Mouse (Mus musculus): ENCODE results near the gene Dgkq. TPM values are rescaled to one million over a fixed set of nuclear protein-coding genes. Genes with fewer than 3 reads are reported as not detected.

Gene Dgkq
- polyA plus RNA-seq, 1 experiment from 2014 or later = 23.5 TPM

- no peak overlapping the region for H3K9ac ChIP-seq
- H3K27me3 ChIP-seq (replicated peaks) = no peaks in the 10 kb centered on the region
- no peak overlapping the region for H3K4me2 ChIP-seq (replicated peaks)
- H3K27ac ChIP-seq = no peak overlapping the region
- WGBS = 79% methylated on average over 10 of the region's 10 CpGs
- peaks cover 20% of the 10 kb centered on the region for H3K36me3 ChIP-seq
- H3K4me3 ChIP-seq = no peak overlapping the region
- ATAC-seq (ENCODE audit: low FRiP score, low read depth) = no peak
- H3K9me3 ChIP-seq = no peaks in the 10 kb centered on the region
- H3K4me1 ChIP-seq = peaks cover 32% of the 10 kb centered on the region
Measured at GRCm38 (mm10) chr5:108701341-108702021, 32.0 kb upstream of the Dgkq start.

- WGBS = 57% methylated on average over 3 of the region's 3 CpGs
- no peak overlapping the region for H3K9ac ChIP-seq
- no peaks in the 10 kb centered on the region for H3K27me3 ChIP-seq (replicated peaks)
- peaks cover 9% of the 10 kb centered on the region for H3K36me3 ChIP-seq
- H3K9me3 ChIP-seq = no peaks in the 10 kb centered on the region
- H3K4me2 ChIP-seq (replicated peaks) = no peak overlapping the region
- H3K4me3 ChIP-seq = no peak overlapping the region
- no peak overlapping the region for H3K27ac ChIP-seq
- H3K4me1 ChIP-seq = peaks cover 43% of the 10 kb centered on the region
- ATAC-seq (ENCODE audit: low FRiP score, low read depth) = no peak
Measured at GRCm38 (mm10) chr5:108700346-108700745, 30.9 kb upstream of the Dgkq start.

GRCm38 (mm10) chr5:108697341-108697753 is 27.9 kb upstream of the Dgkq start:
- H3K36me3 ChIP-seq = no peaks in the 10 kb centered on the region
- WGBS = 3% methylated on average over 4 of the region's 4 CpGs
- H3K9ac ChIP-seq = no peak overlapping the region
- ATAC-seq (ENCODE audit: low FRiP score, low read depth) = peak; percentile 28
- peak overlapping the region; percentile 32; the same call in 1 of the 2 replicates for H3K27ac ChIP-seq
- no peaks in the 10 kb centered on the region for H3K9me3 ChIP-seq
- peaks cover 59% of the 10 kb centered on the region for H3K4me1 ChIP-seq
- no peak overlapping the region for H3K4me3 ChIP-seq
- H3K27me3 ChIP-seq (replicated peaks) = peaks cover 10% of the 10 kb centered on the region
- H3K4me2 ChIP-seq (replicated peaks) = peak overlapping the region; percentile 36

GRCm38 (mm10) chr5:108696542-108696941 is 27.1 kb upstream of the Dgkq start:
- Histone ChIP-seq H3K9ac (no peak overlapping the region), H3K4me3 (no peak overlapping the region), H3K9me3 (no peaks in the 10 kb centered on the region), H3K27me3 (replicated peaks) (peaks cover 10% of the 10 kb centered on the region), H3K4me1 (peaks cover 59% of the 10 kb centered on the region), H3K27ac (no peak overlapping the region), H3K36me3 (no peaks in the 10 kb centered on the region), H3K4me2 (replicated peaks) (peak overlapping the region; percentile 36)
- no peak for ATAC-seq (ENCODE audit: low FRiP score, low read depth)
- WGBS = 78% methylated on average over 3 of the region's 3 CpGs

GRCm38 (mm10) chr5:108695861-108696260 is 26.4 kb upstream of the Dgkq start:
- no peaks in the 10 kb centered on the region for H3K36me3 ChIP-seq
- no peak overlapping the region for H3K27ac ChIP-seq
- peaks cover 10% of the 10 kb centered on the region for H3K27me3 ChIP-seq (replicated peaks)
- no peak overlapping the region for H3K4me3 ChIP-seq
- H3K9ac ChIP-seq = no peak overlapping the region
- 94% methylated on average over 12 of the region's 12 CpGs for WGBS
- peak overlapping the region; percentile 96; the same call in 1 of the 2 replicates for H3K4me2 ChIP-seq (replicated peaks)
- no peak for ATAC-seq (ENCODE audit: low FRiP score, low read depth)
- H3K9me3 ChIP-seq = no peaks in the 10 kb centered on the region
- H3K4me1 ChIP-seq = peaks cover 59% of the 10 kb centered on the region

- WGBS = 1% methylated on average over 94 of the region's 99 CpGs
- Histone ChIP-seq H3K27ac (no peak overlapping the region; the same call in 1 of the 2 replicates), H3K9me3 (no peaks in the 10 kb centered on the region), H3K4me2 (replicated peaks) (peak overlapping the region; percentile 96), H3K9ac (peak overlapping the region; percentile 75), H3K4me3 (peak overlapping the region; percentile 88), H3K36me3 (no peaks in the 10 kb centered on the region), H3K4me1 (peaks cover 52% of the 10 kb centered on the region), H3K27me3 (replicated peaks) (peaks cover 10% of the 10 kb centered on the region)
- ATAC-seq (ENCODE audit: low FRiP score, low read depth) = peak; percentile 62
Measured at GRCm38 (mm10) chr5:108694352-108695261, 25.1 kb upstream of the Dgkq start.

- Histone ChIP-seq H3K4me2 (replicated peaks) (peak overlapping the region; percentile 96), H3K27ac (no peak overlapping the region), H3K9ac (peak overlapping the region; percentile 75), H3K4me1 (peaks cover 49% of the 10 kb centered on the region), H3K27me3 (replicated peaks) (peaks cover 10% of the 10 kb centered on the region), H3K36me3 (no peaks in the 10 kb centered on the region), H3K4me3 (peak overlapping the region; percentile 88), H3K9me3 (no peaks in the 10 kb centered on the region)
- WGBS = under 1% methylated on average over 43 of the region's 43 CpGs
- ATAC-seq (ENCODE audit: low FRiP score, low read depth) = peak; percentile 91
Measured at GRCm38 (mm10) chr5:108693872-108694288, 24.4 kb upstream of the Dgkq start.

GRCm38 (mm10) chr5:108692271-108692670 is 22.8 kb upstream of the Dgkq start, which contains the start of gene Fgfrl1:
Gene Fgfrl1, plus strand, starts transcription at chr5:108692382.
- peaks cover 10% of the 10 kb centered on the region for H3K27me3 ChIP-seq (replicated peaks)
- no peaks in the 10 kb centered on the region for H3K36me3 ChIP-seq
- H3K4me2 ChIP-seq (replicated peaks) = peak within 1 kb of the TSS; percentile 96
- peak within 1 kb of the TSS; percentile 10; the same call in 1 of the 2 replicates for H3K4me3 ChIP-seq
- H3K9me3 ChIP-seq = no peaks in the 10 kb centered on the region
- no peak within 1 kb of the TSS for H3K27ac ChIP-seq
- peaks cover 35% of the 10 kb centered on the region for H3K4me1 ChIP-seq
- 3% methylated on average over 15 of the region's 18 CpGs for WGBS
- ATAC-seq (ENCODE audit: low FRiP score, low read depth) = no peak
- 0 out of 2 replicates have a peak within 1 kb of the TSS, but pooled peaks have one; percentile 75 for H3K9ac ChIP-seq

- Histone ChIP-seq H3K36me3 (no peaks in the 10 kb centered on the region), H3K9me3 (no peaks in the 10 kb centered on the region), H3K4me2 (replicated peaks) (no peak overlapping the region), H3K27ac (no peak overlapping the region), H3K27me3 (replicated peaks) (peaks cover 10% of the 10 kb centered on the region), H3K4me1 (peaks cover 24% of the 10 kb centered on the region), H3K4me3 (no peak overlapping the region), H3K9ac (no peak overlapping the region)
- no peak for ATAC-seq (ENCODE audit: low FRiP score, low read depth)
- 74% methylated on average over 4 of the region's 4 CpGs for WGBS
Measured at GRCm38 (mm10) chr5:108691152-108691551, 21.7 kb upstream of the Dgkq start.

GRCm38 (mm10) chr5:108689091-108689490 is 19.6 kb upstream of the Dgkq start:
- ATAC-seq (ENCODE audit: low FRiP score, low read depth) = no peak
- Histone ChIP-seq H3K4me2 (replicated peaks) (no peak overlapping the region), H3K27ac (no peak overlapping the region), H3K36me3 (no peaks in the 10 kb centered on the region), H3K4me1 (peaks cover 5% of the 10 kb centered on the region; the same call in 1 of the 2 replicates), H3K9ac (no peak overlapping the region), H3K4me3 (no peak overlapping the region), H3K27me3 (replicated peaks) (peaks cover 10% of the 10 kb centered on the region), H3K9me3 (no peaks in the 10 kb centered on the region)
- WGBS = 66% methylated on average over 5 of the region's 5 CpGs

GRCm38 (mm10) chr5:108680871-108681270 is 11.4 kb upstream of the Dgkq start:
- Histone ChIP-seq H3K36me3 (no peaks in the 10 kb centered on the region), H3K27me3 (replicated peaks) (no peaks in the 10 kb centered on the region), H3K4me1 (peaks cover 11% of the 10 kb centered on the region; the same call in 1 of the 2 replicates), H3K4me3 (no peak overlapping the region), H3K4me2 (replicated peaks) (no peak overlapping the region), H3K9ac (no peak overlapping the region), H3K27ac (no peak overlapping the region), H3K9me3 (no peaks in the 10 kb centered on the region)
- ATAC-seq (ENCODE audit: low FRiP score, low read depth) = no peak
- WGBS = 95% methylated on average over 6 of the region's 6 CpGs

- H3K27ac ChIP-seq = no peak overlapping the region; the same call in 1 of the 2 replicates
- H3K27me3 ChIP-seq (replicated peaks) = no peaks in the 10 kb centered on the region
- no peak overlapping the region for H3K4me2 ChIP-seq (replicated peaks)
- no peaks in the 10 kb centered on the region for H3K36me3 ChIP-seq
- no peaks in the 10 kb centered on the region for H3K9me3 ChIP-seq
- no peak overlapping the region for H3K9ac ChIP-seq
- 64% methylated on average over 3 of the region's 3 CpGs for WGBS
- H3K4me3 ChIP-seq = no peak overlapping the region
- no peak for ATAC-seq (ENCODE audit: low FRiP score, low read depth)
- peaks cover 11% of the 10 kb centered on the region; the same call in 1 of the 2 replicates for H3K4me1 ChIP-seq
Measured at GRCm38 (mm10) chr5:108679909-108680308, 10.4 kb upstream of the Dgkq start.
